Mouse (Mus musculus) frontal cortex, postnatal 36 days (tissue): ENCODE data around the gene Vav1.
"Not testable (repeated sequence)": the region's sequence is repeated elsewhere in the genome, so short reads cannot be mapped to it uniquely, and the experiment has no call there.

Source experiments
- DNase-seq, 2 experiments: peaks; one replicate each; pipeline ENCODE4 v3.0.0; 2022; ENCODE audit warnings: low spot score in 2 of 2

The Vav1 gene

DNA sequence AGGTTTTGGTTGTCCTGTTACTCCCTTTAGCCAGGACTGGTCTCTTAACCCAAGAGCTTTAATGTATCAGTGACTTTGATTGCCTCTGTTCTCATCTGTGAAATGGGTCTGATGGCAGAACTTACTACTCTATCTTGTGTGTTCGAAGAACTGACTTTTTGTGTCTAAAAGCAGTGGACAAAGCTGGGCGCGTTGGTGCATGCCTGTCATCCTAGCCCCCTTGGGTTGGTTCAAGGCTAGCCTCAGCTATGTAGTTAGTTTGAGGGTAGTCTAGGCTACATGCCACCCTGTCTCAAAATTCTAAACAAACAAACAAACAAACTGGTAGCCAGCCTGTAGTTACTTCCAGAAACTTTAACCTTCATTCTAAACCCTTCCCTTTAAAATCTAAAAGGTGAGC, 27.5 kb upstream of the Vav1 start:
- DNase-seq, result no peak

- no peak for DNase-seq
These were observed 25.6 kb upstream of the Vav1 start for GRCm38 (mm10) chr17:57253306-57253705.

DNA sequence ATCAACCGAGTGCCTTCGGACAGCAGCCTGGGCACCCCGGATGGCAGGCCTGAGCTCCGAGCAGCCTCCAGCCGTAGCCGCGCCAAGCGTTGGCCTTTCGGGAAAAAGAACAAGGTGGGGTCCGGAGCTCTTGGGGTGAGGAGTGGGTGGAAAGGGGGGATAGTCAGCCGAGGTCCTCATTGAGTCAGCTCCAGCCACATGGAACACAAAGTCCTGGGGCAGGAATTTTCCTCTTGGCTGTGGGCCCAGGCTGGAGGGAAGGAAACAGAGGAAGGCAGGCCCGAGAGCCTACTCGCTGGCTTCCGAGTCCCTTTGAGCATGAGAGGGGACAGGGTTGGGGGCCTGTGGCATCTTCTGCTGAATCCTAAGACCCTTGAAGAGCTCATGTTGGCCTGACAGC, 23.5 kb upstream of the Vav1 start:
- DNase-seq, result no peak

GRCm38 (mm10) chr17:57256921-57257485, 21.9 kb upstream of the Vav1 start:
- no peak for DNase-seq

- no peak for DNase-seq
These were observed 20.7 kb upstream of the Vav1 start for GRCm38 (mm10) chr17:57258191-57258590.

DNA sequence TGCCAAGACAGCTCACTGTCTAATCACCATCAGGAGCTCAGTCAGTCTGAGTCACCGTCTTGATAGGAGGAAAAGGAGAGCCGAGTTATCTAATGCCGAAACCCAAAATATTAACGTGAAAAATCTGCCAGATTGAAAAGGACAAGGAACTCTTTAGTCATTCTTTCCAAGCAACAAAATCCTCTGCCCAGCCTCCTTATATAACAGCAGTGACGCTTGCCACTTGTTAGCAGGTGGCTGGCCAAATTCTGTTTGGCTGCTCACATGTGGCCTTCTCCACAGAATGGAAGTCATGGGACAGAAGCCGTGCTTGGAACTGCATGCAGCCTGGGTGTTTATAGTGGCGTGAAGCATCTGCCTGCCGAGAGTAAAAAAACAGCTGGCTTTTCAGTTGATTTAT, 19.2 kb upstream of the Vav1 start:
- peak in 1 of 2 experiments; percentile 13 for DNase-seq

- DNase-seq, result no peak
These were observed 18.5 kb upstream of the Vav1 start for GRCm38 (mm10) chr17:57260351-57260750.

DNA sequence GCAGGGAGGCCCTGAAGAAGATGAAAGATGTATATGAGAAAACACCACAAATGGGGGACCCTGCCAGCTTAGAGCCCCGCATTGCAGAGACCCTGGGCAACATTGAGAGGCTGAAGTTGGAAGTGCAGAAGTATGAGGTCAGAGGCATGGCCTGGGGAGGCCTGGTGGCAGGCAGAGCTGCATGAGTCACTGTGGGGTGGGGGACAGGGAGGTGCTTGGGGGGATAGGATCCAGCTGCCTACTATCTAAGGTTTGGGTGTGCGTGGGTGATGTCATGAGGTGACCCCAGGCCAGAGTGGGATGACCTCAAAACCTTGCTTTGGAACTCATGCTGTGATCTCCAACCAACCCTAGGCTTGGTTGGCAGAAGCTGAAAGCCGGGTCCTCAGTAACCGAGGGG, 17.6 kb upstream of the Vav1 start:
- no peak for DNase-seq

- DNase-seq, result no peak
These were observed 17.1 kb upstream of the Vav1 start for GRCm38 (mm10) chr17:57261796-57262195.

DNA sequence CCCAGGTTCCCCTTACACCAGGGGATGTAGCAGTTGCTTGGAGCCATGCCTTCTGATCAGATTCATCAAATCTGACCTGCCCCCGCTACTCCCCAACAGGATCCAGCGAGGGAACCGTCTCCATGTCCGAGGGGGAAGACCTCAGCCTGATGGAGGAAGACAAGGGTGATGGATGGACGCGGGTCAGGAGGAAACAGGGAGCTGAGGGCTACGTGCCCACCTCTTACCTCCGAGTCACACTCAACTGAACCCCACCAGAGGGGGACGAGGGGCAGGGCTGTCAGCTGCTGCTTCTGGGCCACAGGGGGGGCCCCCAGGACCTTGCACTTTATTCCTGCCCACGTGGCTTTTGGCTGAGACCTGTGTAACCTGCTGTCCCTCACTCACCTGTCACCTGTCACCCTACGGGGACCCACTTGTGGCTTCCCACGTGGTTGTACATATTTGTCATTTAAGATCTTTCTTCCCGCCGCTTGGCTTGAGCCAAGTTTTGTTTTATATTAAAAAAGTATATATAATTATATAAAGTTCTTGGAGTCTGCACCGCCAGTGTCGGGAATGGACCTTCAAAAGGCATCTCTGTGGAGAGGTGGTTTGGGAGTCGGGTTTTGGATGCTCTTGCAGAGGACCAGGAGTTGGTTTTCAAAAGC, 15.9 kb upstream of the Vav1 start:
- no peak for DNase-seq

GRCm38 (mm10) chr17:57264164-57264563, 14.7 kb upstream of the Vav1 start:
- no peak for DNase-seq

DNA sequence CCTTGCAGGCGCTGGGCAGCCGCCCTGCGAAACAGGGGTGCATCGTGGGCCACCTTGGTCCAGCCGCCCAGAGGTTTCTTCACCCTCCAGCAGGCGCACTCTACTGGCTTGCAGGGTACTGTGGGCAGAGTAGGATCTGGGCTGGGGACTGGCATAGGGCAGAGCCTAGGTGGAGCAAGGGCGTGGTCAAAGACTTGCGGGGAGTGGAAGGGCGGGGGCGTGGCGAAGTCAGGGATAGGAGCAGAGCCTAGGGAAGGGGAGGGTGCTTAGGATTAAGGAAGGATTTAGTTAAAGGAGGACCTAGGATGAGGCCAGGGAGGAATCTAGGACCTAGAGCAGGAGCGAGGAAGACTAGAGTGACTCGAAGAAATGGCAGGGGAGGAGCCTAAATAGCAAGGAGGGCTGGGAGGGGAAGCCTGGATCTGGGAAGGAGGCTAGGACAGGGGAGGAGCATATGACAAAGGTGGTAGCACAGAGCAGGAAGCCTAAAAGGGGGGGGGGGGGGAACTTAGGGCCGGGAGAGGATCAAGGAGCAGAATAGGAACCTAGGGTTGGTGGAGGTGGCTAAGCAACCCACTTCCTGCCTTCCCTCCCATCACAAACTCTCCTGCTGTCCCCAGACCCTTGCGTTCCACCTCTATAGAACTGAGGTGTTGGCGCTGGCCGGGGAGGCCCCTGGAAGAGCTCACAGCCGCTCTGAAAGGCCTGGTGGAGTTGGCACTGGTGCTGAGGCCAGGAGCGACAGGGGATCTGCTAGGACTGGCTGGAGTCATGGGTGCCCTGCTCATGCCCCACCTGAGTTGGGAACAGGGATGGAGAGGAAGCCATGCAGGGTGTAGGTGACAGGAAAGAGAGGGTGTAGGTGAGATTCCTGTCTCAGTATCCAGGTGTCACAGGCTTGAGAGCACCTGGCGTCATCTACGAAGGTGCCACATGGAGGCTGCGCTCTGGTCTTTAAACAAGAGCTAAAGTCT, 13.6 kb upstream of the Vav1 start:
- peak in 1 of 2 experiments; percentile 16 for DNase-seq

- no peak for DNase-seq
These were observed 11.3 kb upstream of the Vav1 start for GRCm38 (mm10) chr17:57267556-57268126.

DNA sequence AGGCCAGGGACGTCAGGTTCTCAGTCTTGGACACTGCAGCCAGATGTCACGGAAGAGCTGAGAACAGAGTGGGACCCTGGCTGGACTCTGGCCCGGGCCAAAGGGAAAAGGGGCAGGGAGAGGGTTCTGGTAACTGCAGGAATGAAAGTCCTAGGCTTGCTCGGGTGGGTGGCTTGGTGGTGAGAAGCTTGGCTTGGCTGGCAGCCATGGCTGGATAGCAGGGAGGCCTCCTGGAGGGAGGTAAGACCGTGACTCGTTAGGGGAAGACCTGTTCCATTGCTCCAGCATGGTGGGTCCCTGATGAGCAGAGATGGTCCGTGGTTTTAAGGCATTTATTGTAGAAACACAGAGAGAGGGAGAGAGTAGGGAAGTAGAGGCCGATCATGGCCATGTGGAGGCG, 7.6 kb upstream of the Vav1 start:
- no peak for DNase-seq

DNA sequence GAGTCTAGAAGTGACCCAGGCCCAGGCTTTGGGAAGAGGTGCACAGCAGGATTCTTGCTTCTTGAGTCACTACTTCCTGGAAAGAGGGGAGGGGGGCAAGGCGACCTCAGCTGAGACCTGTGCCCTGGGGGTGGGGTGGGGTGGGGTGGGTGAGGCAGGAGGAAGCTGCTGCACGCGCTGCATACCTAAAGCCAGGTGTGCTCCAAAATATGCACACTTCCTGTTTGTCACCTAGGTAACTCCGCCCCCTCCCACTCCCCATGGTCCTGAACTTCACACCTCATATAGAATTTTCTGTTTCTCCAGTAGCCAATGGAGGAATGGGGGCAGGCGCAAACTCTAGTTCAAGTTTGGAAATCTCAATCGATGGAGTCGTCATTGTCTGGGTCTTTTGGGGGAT, 5.1 kb upstream of the Vav1 start:
- no peak for DNase-seq

DNA sequence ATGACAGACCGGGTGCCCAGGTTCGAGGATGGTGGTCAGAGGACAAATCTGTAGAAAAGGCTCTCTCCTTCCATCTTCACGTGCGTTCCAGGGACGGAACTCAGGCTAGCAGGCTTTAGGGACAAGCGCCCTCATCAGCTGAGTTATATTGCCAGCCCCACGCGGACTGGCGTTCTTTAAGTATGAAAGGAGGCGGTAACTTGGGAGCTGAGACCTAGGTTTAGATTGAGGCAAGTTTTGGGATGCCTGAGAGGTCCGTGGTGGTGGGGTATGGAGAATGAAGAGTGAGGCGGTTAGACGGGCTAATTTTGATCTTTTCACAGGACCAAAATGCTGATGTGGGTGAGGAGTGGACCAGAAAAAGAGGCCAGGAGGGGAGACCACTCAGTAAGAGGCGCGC, 4.2 kb upstream of the Vav1 start:
- no peak for DNase-seq

DNA sequence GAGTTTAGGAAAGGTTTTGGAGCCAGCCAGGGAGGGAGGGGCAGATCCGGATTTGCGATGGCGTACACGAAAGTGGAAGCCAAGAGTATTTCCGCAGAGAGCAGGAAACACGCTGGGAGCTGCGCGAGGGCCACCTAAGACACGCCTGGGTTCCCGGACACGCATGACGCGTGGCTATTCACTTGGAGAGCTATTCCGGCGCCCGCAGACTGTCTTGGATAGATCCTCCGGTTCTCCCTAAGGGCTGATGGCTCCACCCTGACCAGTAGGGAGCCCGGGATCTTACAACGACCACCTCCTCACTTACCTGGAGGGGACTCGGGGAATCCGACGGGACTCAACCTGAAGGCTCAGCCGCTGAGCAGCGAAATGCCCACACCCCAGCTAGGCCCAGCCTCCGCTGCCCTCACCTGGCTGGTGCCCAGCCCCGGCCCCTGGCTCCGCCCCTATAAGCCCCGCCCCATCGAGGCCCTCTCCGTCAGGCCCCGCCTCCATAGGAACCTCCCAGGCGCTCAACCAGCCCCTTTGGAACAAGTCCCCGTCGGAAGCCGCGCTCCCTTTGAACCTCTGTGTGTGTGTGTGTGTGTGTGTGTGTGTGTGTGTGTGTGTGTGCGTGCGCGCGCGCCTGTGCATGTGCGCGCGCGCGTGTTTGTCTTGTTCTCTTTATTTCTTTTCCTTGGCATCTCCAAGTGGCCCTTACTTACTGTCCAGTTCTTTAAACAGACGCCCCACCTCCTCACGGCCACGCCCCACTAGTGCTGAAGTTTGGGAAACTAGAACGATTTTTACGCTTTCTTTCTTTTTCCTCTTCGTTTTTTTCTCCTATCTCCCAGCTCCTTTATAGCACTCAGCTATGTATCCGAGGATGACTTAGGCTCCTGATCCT, 3.5 kb upstream of the Vav1 start:
- DNase-seq, result peak; percentile 52 to 54

DNA sequence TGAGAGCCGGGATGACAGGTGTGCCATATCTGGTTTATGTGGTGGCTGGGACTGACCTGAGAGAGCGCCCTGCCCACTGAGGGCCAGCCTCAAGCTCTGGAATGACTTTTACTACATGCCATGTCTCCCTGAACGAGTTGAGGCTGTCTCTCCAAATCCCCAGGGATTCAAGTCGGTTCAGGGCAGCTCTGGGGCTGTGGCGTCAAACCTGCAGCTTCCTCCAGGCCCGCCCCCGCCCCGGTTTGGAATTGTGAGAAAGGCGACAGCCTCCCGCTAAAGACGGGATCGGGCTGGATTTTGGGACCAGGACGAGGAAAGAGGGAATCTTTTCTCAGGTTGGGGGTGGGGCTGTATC, 2.9 kb upstream of the Vav1 start:
- DNase-seq, result no peak

- peak; percentile 66 to 83 for DNase-seq
These were observed 2.2 kb upstream of the Vav1 start for GRCm38 (mm10) chr17:57276634-57277121.

DNA sequence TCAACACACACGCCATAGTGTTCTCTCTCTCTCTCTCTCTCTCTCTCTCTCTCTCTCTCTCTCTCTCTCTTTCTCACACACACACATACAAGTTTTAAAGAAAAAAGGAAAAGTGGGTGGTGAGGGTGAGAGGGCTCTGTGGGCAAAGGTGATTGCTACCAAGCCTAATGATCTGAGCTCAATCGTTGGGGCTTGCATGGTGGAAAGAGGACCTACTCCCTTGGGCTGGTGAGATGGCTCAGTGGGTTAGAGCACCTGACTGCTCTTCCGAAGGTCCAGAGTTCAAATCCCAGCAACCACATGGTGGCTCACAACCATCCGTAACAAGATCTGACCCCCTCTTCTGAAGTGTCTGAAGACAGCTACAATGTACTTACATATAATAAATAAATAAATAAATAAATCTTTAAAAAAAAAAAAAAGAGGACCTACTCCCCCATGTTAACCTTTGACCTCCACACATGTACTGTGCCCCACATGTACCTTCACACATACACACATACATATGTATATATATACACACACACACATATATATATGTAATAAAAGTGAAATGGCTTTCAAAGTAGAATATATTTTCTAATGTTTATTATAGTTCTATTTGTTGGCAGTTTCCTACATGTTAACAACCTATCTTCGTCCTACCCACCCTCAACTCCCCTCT, 1.2 kb upstream of the Vav1 start:
- DNase-seq, result not testable (repeated sequence)

DNA sequence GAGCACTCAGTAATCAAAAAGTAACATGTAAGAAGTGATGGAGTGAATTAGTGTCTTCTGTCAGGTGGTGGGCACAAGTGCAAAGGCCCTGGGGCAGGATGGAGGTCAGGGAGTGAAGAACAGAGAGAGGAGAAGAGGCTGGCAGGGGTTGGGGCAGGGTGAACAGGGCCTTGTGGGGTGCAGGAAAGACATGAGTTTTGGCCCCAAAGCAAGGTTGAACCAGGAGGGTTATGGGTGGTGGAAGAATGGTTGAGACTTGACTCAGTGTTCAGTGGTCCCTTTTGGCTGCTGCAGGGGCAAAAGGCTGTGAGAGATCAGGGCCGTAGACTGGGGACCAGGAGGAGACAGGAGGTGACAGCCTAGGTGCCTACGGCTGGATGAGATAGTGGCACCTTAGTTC, 363 bp upstream of the Vav1 start:
- DNase-seq, result no peak
